Mouse (Mus musculus): ENCODE data around the gene Pycr2. TPM values are rescaled to one million over a fixed set of nuclear protein-coding genes. Genes with fewer than 3 reads are reported as not detected.
A peak's percentile ranks its signal among the peaks of the same experiment; 100 is the strongest.

Pycr2 gene
- 29.9 and 38.0 TPM in 2 replicates for total RNA-seq (2021)
- long read RNA-seq, experiment 1, transcript Pycr2-201 (7 exons, 1,580 nt), result major isoform, 145 of 162 reads
- long read RNA-seq, experiment 1, partial matches to known transcripts, result 2 of 162 reads
- long read RNA-seq, experiment 1, other reads (novel, unspliced or antisense), result 14 of 162 reads
- long read RNA-seq, experiment 2, transcript Pycr2-201 (7 exons, 1,580 nt), result major isoform, 87 of 97 reads
- long read RNA-seq, experiment 2, partial matches to known transcripts, result 2 of 97 reads
- long read RNA-seq, experiment 2, other reads (novel, unspliced or antisense), result 8 of 97 reads

DNA sequence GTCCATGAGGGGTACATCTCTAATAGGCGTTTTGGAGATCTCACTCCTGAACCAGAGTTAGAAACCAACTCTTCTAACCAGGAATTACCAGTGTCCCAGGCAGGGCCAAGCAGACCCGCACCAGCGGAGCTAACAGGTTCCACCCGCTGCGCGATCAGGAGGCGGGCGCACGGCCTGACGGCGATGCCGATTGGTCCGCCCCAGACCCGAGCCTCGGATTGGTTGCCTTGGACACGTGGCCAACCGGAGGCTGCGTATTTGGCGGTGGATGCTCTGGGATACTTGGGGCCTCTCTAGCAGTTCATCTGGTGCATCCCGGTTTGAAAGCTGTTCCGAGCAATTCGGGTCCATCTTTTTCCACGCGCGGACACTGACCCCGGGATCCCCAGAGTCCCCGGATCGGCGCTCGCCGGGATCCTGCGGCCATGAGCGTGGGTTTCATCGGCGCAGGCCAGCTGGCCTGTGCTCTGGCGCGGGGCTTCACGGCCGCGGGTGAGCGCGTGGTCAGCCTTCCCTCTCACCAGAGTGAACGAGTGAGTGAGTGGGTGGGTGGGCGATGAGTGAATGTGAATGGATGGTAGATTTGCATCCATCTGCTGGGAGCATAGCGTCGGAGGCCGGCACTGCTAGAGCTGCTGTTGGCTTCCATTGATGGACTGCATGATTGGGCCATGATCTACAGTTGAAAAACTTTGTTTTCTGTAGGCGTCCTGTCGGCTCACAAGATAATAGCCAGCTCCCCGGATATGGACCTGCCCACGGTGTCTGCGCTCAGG is at the start of gene Pycr2:
Pycr2 (plus strand) TSS at position 255 of the 776 bp plus-strand sequence.
- DNase-seq, result peak; percentile 96

DNA sequence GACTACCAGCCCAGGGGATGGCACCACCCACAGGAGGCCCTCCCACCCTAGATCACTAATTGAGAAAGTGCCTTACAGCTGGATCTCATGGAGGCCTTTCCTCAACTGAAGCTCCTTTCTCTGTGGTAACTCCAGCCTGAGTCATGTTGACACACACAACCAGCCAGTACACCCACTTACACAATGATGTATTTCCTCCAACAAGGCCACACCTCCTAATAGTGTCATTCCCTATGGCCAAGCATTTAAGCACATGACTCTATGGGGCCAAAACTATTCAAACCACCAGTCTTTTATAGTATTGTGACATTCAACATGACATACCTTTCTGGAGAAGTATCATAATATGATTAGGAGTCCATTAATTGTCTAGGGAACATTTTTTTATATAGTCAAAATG is 45.3 kb upstream of the Pycr2 start:
- DNase-seq, result no peak

DNA sequence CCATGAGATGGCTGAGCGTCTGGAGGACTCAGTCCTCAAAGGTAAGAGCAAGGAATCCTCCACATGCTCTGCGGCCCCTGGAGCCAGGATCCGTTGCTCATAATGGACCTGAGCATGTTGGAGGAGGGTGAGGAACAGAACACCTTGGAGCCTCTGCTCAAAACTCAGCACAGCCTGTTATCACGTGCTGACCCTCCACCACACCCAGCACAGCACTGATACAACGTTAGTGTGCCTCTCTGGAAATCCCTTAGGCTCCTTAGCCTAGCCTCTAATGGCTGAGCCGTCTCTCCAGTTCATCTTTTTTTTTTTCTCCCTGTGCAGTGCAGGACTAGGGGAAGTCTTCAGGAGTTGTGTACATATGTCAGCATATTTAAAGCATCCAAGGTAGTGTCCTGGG is 44.1 kb upstream of the Pycr2 start:
- no peak for DNase-seq

DNA sequence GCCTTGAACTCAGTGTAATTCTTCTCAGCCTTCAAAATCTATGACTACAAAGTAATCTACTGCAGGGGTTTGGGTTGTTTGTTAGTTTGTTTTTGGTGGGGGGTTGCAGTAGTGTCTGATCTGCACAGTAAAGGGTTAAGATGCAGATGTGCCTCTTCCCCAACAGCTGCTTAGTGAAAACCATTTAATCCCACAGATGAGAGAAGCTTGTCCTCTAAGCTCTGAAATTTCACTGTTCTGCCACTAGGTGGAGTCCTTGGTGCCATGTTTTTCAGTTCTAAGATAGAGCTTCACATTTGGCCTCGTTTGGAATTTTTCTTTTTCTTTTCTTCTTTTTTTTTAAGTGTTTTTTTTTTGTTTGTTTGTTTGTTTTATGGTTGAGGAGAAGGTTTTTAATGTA is 40.5 kb upstream of the Pycr2 start:
- DNase-seq, result peak; percentile 39

DNA sequence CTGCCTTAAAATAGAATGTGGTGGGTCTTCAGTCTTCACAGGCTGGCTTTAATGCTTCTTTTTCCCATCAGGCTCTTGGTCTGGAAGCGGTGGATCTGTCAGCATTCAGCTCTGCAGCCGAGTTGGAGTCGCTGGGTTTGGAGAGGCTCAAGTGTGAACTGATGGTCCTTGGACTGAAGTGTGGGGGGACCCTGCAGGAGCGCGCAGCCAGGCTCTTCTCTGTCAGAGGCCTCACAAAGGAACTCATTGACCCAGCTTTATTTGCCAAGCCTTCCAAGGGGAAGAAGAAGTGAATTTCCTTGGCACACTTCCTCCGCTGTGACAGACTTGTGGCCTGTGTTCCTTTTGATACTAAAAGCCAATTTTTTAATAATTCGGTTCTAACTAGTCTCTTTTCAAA is 38.1 kb upstream of the Pycr2 start:
- DNase-seq, result no peak

DNA sequence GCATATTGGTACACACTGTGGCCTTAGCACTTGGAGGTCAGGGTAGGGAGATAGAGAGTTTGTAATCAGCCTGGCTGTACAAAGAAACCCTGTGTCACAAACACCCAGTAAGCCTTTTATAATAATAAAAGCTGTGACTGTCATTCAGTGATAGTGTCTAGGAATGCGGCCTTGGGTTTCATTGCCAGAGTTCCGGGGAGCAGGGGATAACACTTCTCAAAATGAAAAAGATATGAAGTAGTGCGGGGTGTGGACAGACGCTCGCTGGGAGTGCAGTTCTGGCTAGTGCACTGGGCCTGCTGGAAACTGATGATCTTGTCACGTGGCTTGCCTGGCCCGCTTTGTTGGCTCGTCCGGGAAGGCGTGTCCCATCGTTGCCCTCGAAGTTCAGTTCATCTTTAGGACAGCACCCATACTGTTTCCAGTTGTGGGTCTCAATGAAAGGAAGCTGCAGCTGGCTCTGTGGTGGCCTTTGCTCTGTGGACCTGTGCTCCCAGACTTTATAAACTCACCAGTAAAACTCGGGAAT is 33.9 kb upstream of the Pycr2 start:
- peak; percentile 32 for DNase-seq

DNA sequence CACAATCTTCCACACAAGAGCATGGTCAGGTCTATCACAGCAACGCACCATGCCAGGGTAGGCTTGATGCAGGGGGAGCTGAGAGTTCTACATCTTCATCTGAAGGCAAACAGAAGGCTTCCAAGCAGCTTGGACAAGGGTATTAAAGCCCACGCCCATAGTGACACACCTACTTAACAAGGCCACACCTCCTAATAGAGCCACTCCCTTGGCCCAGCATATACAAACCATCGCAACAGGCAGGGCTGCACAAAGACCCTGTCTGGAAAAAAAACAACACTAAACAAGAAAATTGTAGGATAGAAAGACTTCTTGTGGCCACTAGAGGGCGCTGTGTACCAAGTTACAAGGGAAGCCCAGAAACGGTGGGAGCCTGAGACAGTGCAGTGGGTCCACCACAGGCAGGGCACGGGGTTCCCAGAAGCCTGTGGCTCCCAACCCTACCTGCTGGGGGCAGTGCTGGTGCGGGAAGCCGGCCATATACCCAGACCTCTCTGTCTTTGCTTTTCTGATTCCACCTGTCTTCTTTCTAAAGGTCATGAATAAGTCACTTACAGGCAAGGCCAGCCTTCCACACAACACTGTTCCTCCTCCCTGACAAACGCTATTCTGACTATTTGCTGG is 30.1 kb upstream of the Pycr2 start:
- peak; percentile 73 for DNase-seq

DNA sequence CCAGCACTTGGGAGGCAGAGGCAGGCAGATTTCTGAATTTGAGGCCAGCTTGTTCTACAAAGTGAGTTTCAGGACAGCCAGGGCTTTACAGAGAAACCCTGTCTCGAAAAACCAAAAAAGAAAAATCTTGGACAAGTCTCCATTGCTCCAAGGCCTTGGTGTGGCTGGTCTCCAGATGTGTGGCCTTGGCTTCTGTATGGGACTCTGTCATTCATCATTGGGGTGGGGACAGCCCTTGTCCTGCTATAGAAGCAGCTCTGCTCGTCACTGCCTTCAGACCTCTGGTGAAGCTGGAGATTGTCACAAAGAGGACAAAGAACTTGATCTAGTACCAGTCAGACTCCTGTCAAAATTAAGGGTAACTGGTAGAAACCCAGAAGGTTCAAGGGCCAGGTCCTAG is 29.5 kb upstream of the Pycr2 start:
- DNase-seq, result peak; percentile 52

DNA sequence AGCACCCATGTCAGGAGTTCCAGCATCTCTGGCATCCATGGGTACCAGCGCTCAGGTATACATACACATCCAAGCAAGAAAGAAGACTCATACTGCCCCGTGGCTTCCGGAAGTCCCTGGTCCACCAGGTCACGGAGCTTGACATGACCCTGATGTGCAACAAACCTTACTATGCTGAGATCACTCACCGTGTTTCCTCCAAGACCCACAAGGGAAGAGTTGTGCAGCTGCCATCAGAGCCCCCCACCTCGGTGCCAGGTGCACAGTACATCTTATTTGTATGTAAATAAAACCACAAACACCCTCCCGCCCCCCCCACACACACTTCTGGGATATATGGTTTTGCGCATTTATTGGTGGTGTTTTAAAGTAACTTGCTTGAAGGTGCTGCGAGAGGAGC is 29.0 kb upstream of the Pycr2 start:
- DNase-seq, result no peak

DNA sequence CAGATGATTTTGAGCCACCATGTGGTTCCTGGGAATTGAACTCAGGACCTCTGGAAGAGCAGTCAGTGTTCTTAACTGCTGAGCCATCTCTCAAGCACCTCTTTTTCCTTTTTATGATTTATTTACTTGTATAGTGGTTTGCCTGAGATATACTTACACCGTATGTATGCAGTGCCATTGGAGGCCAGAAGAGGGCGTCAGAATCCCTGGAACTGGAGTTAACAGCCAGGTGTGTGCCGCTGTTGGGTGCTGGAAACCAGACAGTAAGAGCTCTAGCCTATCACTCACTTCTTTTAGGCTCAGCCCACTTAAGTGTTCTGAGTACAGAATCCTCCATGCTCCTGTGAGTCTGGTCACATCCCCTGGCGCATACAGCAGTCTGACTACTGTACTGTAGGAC is 26.6 kb upstream of the Pycr2 start:
- DNase-seq, result no peak

DNA sequence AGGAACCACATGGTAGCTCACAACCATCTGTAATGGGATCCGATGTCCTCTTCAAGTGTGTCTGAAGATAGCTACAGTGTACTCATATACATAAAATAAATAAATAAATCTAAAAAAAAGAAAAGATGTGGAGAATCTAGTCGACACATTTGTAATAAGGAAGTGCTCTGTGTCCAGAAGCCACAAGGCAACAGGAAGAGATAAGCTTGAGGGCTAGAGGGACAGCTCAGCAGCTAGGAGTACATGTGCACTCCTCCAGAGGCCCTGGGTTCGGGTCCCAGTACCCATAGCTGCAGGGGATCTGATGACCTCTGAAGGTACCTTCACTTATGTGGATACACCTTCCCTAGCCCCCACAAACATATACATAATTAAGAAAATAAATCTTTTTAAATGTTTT is 22.3 kb upstream of the Pycr2 start:
- DNase-seq, result no peak

DNA sequence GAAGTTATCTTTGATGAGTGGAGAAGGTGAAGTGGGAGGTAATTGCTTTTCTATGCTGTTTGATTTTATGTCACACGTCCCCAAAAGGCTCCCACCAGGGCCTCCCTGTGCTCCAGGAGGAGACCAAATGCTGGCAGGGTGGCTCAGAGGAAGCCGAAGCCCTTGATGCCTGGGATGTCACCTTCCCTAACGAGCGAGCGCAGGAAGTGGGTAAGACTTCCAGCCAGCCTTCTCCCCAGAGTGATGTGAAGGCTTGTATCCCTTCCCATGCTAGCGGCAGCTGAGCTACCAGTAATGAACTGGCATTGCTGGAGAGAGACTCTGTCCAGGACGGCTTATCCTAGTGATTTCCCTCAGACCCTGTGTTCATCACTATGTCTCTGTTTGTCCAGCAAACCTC is 20.4 kb upstream of the Pycr2 start:
- no peak for DNase-seq

DNA sequence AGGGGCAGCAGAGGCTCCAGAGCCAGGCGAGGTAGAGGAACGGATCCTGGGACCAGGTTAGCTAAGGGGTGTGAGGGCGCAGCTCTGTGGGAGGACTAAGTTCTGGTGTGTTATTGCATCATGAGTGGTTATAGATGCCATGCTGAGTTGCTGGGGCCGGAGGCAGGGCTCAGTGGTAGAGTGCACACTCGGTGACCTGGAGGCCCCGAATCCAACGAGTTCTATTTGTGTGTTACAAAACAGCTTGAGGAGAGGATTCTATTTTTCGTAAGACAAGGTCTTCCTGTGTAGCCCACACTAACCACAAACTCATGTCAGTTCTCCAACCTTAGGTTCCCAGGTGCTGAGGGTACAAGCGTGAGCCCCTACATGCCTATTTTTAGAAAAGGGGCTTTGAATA is 19.6 kb upstream of the Pycr2 start:
- no peak for DNase-seq

DNA sequence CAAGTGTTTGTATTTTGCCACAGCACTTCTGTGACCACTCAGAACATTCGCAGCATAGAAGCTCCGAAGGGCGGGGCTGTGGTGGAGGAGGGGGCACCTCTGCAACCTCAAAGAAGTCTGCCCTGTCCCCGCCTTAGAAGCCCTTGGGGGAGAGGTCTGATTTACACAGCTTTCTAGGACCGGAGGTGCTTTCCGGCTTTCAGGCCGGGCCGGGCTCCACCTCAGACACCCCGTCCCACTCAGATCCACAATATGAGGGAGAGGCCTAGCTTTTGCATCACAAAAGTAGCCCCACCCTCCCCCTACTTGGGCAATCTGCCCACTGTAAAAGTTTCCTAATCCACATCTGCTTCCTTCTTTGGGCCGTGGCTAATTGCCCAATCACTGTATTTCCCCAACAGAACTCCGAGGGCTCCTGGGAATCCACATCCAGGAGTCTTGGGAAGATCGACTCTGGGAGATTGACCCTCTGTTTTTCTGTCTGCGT is 15.5 kb upstream of the Pycr2 start:
- DNase-seq, result peak; percentile 92

DNA sequence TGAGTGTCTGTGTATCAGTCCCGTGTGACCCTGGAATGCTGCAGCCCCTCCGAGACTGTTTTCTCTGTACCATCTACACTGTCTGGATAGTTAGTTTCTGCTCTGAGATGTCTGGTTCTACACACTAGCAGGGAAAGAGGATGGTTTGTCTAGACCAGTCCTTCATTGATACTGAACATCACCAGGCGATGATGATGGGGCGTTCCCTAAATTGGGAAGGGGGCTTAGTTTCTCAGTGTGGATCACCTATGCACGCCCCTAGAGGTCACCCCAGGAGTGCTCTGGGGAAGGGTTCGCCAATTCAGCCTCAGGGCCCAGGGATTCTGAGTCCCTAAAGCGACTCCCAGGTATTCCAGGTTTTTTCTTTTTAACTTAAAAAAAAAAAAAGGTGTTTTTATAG is 14.9 kb upstream of the Pycr2 start:
- DNase-seq, result no peak

DNA sequence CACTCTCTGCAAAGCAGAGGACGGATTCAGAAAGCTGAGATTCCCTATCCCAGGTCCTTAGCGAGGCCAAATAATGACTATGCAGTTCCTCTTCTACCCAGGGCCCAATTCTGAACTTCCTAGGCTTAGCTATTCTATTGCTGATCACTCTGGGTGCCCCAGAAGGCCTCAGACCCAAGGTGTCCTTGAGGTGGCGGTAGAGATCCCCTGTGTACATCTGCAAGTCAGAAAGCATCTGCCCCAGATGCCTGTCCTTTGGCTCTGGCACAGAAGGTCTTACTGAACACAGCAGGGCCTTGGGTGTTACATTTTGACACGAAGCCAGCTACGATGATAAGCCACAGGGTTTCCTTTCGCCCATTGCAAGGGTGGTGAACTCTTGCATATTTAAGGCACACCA is 14.3 kb upstream of the Pycr2 start:
- DNase-seq, result peak; percentile 75

DNA sequence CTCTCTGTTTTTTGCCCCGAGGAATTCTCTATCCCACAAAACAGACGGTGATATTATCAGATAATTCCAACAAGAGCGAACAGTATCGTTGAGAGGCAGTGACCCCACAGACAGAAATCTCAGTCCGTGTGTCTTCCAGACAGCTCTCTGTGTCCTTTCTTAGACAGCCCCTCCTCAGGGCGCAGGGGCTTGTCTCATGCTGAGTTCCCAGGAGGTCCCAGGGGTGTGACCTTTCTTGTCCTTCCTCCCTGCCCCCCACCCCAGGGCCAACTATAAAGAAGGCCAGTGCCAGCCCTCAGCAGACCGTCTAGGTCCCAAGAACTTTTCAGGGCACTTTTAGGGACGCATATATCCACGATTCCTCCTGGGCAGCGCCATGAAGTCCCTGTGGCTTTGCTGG is 11.3 kb upstream of the Pycr2 start, which contains the start of gene Lefty2:
Lefty2 (plus strand) TSS at position 301 of the 400 bp plus-strand sequence.
- no peak for DNase-seq

DNA sequence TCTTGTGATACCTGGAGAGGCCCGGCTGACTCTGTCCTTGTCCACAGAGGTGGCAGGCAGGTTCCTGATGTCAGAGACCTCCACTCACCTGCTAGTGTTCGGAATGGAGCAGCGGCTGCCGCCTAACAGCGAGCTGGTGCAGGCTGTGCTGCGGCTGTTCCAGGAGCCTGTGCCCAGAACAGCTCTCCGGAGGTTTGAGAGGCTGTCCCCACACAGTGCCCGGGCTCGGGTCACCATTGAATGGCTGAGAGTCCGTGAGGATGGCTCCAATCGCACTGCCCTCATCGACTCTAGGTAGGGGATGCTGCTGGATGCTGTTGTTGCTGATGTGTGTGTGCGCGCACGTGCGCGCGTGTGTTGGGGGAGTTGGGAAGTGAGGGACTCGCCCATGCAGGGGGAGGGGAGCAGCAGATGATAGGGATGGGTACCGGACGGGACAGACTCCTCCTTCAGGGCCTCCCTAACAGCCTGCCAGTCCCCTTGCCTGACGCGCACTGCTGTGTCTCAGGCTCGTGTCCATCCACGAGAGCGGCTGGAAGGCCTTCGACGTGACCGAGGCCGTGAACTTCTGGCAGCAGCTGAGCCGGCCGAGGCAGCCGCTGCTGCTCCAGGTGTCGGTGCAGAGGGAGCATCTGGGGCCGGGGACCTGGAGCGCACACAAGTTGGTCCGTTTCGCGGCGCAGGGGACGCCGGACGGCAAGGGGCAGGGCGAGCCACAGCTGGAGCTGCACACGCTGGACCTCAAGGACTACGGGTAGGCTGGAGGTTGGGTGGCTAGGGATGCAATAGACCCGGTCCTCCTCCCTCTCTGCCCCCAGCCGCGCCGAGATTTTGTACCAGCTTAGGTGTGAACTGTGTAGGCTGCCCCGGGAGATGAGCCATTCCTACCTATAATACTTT is 9.8 kb upstream of the Pycr2 start:
- DNase-seq, result peak; percentile 54

DNA sequence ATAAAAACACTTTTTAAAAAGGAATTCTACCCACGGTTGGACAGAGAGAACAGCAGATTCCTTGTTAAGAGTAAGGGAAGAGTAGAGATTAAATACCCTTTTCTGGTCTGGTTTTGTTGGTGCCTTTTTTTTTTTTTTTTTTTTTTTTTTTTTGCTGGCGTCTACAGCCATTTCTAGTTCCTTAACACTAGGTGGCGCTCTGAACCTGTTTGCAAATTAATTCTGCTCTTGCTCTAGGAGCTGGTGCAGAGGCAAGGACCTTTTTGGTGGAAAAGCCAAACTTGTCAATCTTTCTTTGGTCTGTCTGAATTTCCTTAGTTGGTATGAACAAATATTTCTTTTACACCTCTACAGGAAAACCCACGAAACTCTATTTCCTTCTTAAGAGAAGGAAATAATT is 3.0 kb upstream of the Pycr2 start:
- DNase-seq, result peak; percentile 63

DNA sequence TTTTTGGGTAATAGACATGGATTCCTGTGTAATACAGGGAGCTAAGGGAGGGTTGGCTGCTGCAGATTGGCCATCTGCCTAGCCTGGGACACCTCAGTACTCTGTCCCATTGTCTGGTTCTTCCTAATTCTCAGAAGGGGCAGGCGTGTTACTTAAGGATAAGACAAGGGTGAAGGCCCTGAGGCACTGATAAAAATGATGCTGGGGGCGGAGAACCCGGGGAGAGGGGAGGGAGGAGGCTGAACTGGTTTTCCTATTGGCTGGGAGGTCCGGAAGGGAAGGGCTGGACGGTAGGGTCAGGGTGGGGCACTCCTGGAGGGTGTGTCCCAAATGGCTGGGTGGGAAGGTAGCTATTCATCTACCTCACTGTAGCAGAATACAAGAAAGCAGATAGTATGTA is 1.2 kb upstream of the Pycr2 start:
- DNase-seq, result no peak

DNA sequence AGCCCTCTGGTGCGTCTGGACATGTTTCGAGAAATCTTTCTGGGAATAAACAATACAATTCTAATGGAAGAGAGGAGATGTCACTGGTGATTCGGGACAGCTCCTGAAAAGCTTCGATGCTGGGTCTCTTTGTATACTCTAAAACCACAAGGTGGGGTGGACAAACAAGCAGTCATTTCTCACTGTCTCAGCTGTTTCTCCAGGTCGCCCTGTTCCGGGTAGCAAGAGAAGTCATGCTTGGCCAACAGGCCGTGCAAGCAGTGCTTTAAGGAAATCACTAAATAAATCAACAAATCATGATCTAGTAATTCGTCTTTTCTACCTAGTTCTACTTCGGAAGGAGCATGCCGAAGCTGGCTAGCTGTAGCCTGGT is 441 bp upstream of the Pycr2 start:
- no peak for DNase-seq

DNA sequence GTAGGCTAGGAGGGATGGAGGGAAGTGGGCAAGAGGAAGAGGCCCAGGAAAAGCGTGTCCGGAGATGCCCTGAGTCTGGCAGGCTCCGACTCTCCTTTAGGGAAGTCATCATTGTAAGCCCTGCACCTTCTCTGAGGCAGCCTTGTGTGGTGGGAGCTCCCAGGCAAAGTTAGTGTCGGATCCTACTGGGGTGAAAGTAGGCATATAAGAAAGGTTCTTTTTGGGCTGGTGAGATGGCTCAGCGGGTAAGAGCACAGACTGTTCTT is 655 bp downstream of the Pycr2 start:
- DNase-seq, result no peak

Measured in adrenal gland, postnatal 14 days (tissue).